Mouse (Mus musculus) liver, embryonic 14.5 days (tissue): ENCODE data around the gene Gm42715. TPM values are rescaled to one million over a fixed set of nuclear protein-coding genes. Genes with fewer than 3 reads are reported as not detected.

ENCODE experiments used
- ATAC-seq: fragments of 200-750 bp; cut with Nextera tagmentation; 2 replicates; pipeline ENCODE4 v1.8.0; 2017; ENCODE audit warnings: moderate number of reproducible peaks, mild to moderate bottlenecking, moderate library complexity; ENCODE audit not compliant: insufficient read depth
- DNase-seq, 3 experiments: peaks; one replicate each; pipeline ENCODE4 v3.0.0-alpha.2; 2012 to 2013; ENCODE audit warnings: low read depth in 3 of 3, low spot score in 3 of 3
- H3K27ac ChIP-seq: fragments of 300-500 bp; sonication (generic); 2 replicates; pipeline ENCODE4 v1.5.1; 2014; ENCODE audit warnings: moderate library complexity, mild to moderate bottlenecking, control low read depth, inconsistent platforms
- H3K27me3 ChIP-seq: fragments of 300-500 bp; sonication (generic); 2 replicates; pipeline ENCODE4 v1.6.1; 2014; ENCODE audit warnings: mild to moderate bottlenecking, low read length, moderate library complexity; ENCODE audit not compliant: control insufficient read depth, insufficient read depth
- H3K36me3 ChIP-seq: fragments of 300-500 bp; sonication (generic); replicated peaks from 2 replicates; pipeline ENCODE4 v1.6.1; 2014; ENCODE audit warnings: low read depth; ENCODE audit not compliant: control insufficient read depth, insufficient read depth
- H3K4me1 ChIP-seq, 2 experiments: fragments of 200-500 bp in 1 of 2; fragments of 300-500 bp in 1 of 2; sonication (generic) in 1 of 2; replicated peaks; 2 replicates each; pipeline ENCODE4 v1.6.1; 2012 to 2014; ENCODE audit warnings: antibody characterized with exemption in 1 of 2, inconsistent platforms in 1 of 2, low read length in 1 of 2; ENCODE audit not compliant: control insufficient read depth in 2 of 2, insufficient read depth in 2 of 2
- H3K4me2 ChIP-seq: fragments of 300-500 bp; sonication (generic); 2 replicates; pipeline ENCODE4 v1.6.1; 2014; ENCODE audit warnings: low read depth, mild to moderate bottlenecking, control low read depth, moderate library complexity
- H3K4me3 ChIP-seq, 2 experiments: fragments of 200-500 bp in 1 of 2; fragments of 300-500 bp in 1 of 2; sonication (generic) in 1 of 2; 2 replicates each; pipeline ENCODE4 v1.5.1; 2012 to 2014; ENCODE audit warnings: low read depth in 2 of 2, low read length in 2 of 2, mild to moderate bottlenecking in 2 of 2, control low read depth in 1 of 2, inconsistent platforms in 1 of 2, moderate library complexity in 1 of 2; ENCODE audit not compliant: insufficient read depth in 1 of 2
- H3K9ac ChIP-seq: fragments of 300-500 bp; sonication (generic); replicated peaks from 2 replicates; pipeline ENCODE4 v1.6.1; 2014; ENCODE audit warnings: mild to moderate bottlenecking, control low read depth, moderate library complexity
- H3K9me3 ChIP-seq: fragments of 300-500 bp; sonication (generic); 2 replicates; pipeline ENCODE4 v1.6.1; 2016; ENCODE audit warnings: low read length, mixed read lengths; ENCODE audit not compliant: control insufficient read depth
- CTCF ChIP-seq: IDR thresholded peaks from 2 replicates; pipeline ENCODE4 v1.5.1; 2016; ENCODE audit warnings: antibody characterized with exemption, low read depth, control low read depth
- EP300 ChIP-seq: IDR thresholded peaks from 2 replicates; pipeline ENCODE4 v1.6.1; 2016; ENCODE audit warnings: antibody characterized with exemption, low read depth
- WGBS: fragments of 180-500 bp; shearing (Covaris S2); extraction: QIAGEN DNeasy Blood & Tissue Kit; methylation state at CpG from one replicate; pipeline ENCODE4 v1.1.7; 2014; ENCODE audit not compliant: insufficient replicate concordance; 5-methylcytosine and 5-hydroxymethylcytosine counted together
- polyA plus RNA-seq, 2 experiments: library from polyadenylated mRNA; depleted of rRNA in 1 of 2; stranded (reverse) in 1 of 2; unstranded in 1 of 2; fragments of >200 nt; fragmentation: Nextera tagmentation in 1 of 2; extraction: Ambion mirVana in 1 of 2; gene quantifications; 2 replicates each; pipeline versions ENCODE4 v1.2.1 to v1.2.3; 2012 to 2014

The Gm42715 gene
- polyA plus RNA-seq, 2 experiments: 4.7 to 6.0 TPM

DNA sequence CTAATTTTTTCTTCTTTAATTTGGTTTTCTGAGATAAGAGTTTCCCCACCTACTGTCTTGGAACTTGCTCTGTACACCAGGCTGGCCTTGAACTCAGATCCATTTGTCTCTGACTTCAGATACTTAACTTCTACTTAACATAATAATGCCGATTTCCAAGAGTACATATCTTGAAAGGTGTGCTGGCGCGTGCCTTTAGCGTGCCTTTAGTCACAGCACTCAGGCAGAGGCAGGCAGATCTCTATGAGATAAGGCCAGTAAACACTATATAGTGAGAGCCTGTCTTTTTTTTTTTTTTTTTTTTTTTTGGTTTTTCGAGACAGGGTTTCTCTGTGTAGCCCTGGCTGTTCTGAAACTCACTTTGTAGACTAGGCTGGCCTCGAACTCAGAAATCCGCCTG lies 3.0 kb upstream of the Gm42715 start:
- no peak for TF ChIP-seq CTCF
- no peak for TF ChIP-seq EP300
- ATAC-seq (no peak), DNase-seq (no peak)
- WGBS: 86% methylated on average over 6 of the region's 7 CpGs
- no peak overlapping the region for H3K4me3 ChIP-seq
- peaks cover 8 to 9% of the 10 kb centered on the region in 2 experiments for H3K4me1 ChIP-seq
- no peaks in the 10 kb centered on the region for H3K9me3 ChIP-seq
- H3K4me2 ChIP-seq: no peak overlapping the region
- H3K9ac ChIP-seq: no peak overlapping the region
- peaks cover 64% of the 10 kb centered on the region for H3K36me3 ChIP-seq
- H3K27me3 ChIP-seq: no peaks in the 10 kb centered on the region
- H3K27ac ChIP-seq: no peak overlapping the region

- no peak for DNase-seq
- ATAC-seq: no peak
- Histone ChIP-seq H3K9ac (no peak overlapping the region), H3K4me3 (no peak overlapping the region), H3K4me1 (no peaks in the 10 kb centered on the region), H3K4me2 (no peak overlapping the region), H3K36me3 (peaks cover 92% of the 10 kb centered on the region), H3K27me3 (no peaks in the 10 kb centered on the region), H3K9me3 (no peaks in the 10 kb centered on the region), H3K27ac (no peak overlapping the region)
- TF ChIP-seq CTCF (no peak), EP300 (no peak)
- 92% methylated on average over 3 of the region's 3 CpGs for WGBS
Observed at GRCm38 (mm10) chr7:127541671-127542070, 22.3 kb downstream of the Gm42715 start.

- no peak overlapping the region for H3K27ac ChIP-seq
- WGBS: 88% methylated on average over 15 of the region's 15 CpGs
- no peak for ATAC-seq
Observed at GRCm38 (mm10) chr7:127549116-127549835, 29.9 kb downstream of the Gm42715 start.

GRCm38 (mm10) chr7:127551558-127551957 lies 32.2 kb downstream of the Gm42715 start:
- H3K9me3 ChIP-seq: no peaks in the 10 kb centered on the region
- peaks cover 72% of the 10 kb centered on the region for H3K36me3 ChIP-seq
- WGBS: 94% methylated on average over 8 of the region's 8 CpGs
- H3K4me1 ChIP-seq: no peaks in the 10 kb centered on the region
- DNase-seq: no peak
- H3K4me3 ChIP-seq: no peak overlapping the region
- H3K27me3 ChIP-seq: no peaks in the 10 kb centered on the region
- H3K9ac ChIP-seq: no peak overlapping the region
- no peak for ATAC-seq
- H3K4me2 ChIP-seq: no peak overlapping the region
- TF ChIP-seq EP300: no peak
- no peak for TF ChIP-seq CTCF
- H3K27ac ChIP-seq: no peak overlapping the region

More at GRCm38 (mm10) chr7:127549116-127549835, 29.9 kb downstream of the Gm42715 start:
- no peak overlapping the region for H3K9ac ChIP-seq
- TF ChIP-seq CTCF (no peak), EP300 (no peak)
- H3K4me2 ChIP-seq: no peak overlapping the region
- H3K4me3 ChIP-seq: no peak overlapping the region
- H3K4me1 ChIP-seq: no peaks in the 10 kb centered on the region
- H3K27me3 ChIP-seq: no peaks in the 10 kb centered on the region
- peaks cover 75% of the 10 kb centered on the region for H3K36me3 ChIP-seq
- H3K9me3 ChIP-seq: no peaks in the 10 kb centered on the region
- DNase-seq: no peak

GRCm38 (mm10) chr7:127560580-127560979 lies 41.2 kb downstream of the Gm42715 start:
- TF ChIP-seq EP300: no peak
- no peak for TF ChIP-seq CTCF
- Histone ChIP-seq H3K4me2 (no peak overlapping the region), H3K9me3 (no peaks in the 10 kb centered on the region), H3K36me3 (peaks cover 54% of the 10 kb centered on the region), H3K27ac (no peak overlapping the region), H3K4me1 (no peaks in the 10 kb centered on the region), H3K9ac (no peak overlapping the region), H3K4me3 (no peak overlapping the region), H3K27me3 (no peaks in the 10 kb centered on the region)
- DNase-seq (no peak), ATAC-seq (no peak)
- 87% methylated on average over 11 of the region's 11 CpGs for WGBS
